Mouse (Mus musculus) olfactory bulb, adult 2 months (tissue): ENCODE results near the gene Med31.

Experiments
- CTCF ChIP-seq: fragments of 200-500 bp; IDR thresholded peaks from 2 replicates; pipeline ENCODE4 v1.5.1; 2012; ENCODE audit warnings: low read depth, mild to moderate bottlenecking, low read length, moderate library complexity; ENCODE audit not compliant: insufficient read depth
- POLR2A ChIP-seq: fragments of 200-500 bp; IDR thresholded peaks from 2 replicates; pipeline ENCODE4 v1.6.1; 2012; ENCODE audit warnings: mild to moderate bottlenecking, low read depth, low read length, moderate library complexity; ENCODE audit not compliant: insufficient read depth

GRCm38 (mm10) chr11:72207204-72207833 lies 8.1 kb downstream of the Med31 start, which contains the start of the genes 4933427D14Rik and Txndc17:
- TF ChIP-seq CTCF (no peak), POLR2A (no peak)
